Mouse (Mus musculus) small intestine, adult 2 months (tissue): ENCODE results near the gene Pcgf3. TPM values are rescaled to one million over a fixed set of nuclear protein-coding genes. Genes with fewer than 3 reads are reported as not detected.

Experiments
- H3K27ac ChIP-seq: fragments of 200-500 bp; 2 replicates; pipeline ENCODE4 v1.5.1; 2012; ENCODE audit warnings: low read depth, low read length, control low read depth, inconsistent platforms; ENCODE audit not compliant: insufficient read depth
- H3K27me3 ChIP-seq: fragments of 200-500 bp; 2 replicates; pipeline ENCODE4 v1.6.1; 2012; ENCODE audit warnings: mild to moderate bottlenecking, moderate library complexity, low read length, inconsistent platforms; ENCODE audit not compliant: control insufficient read depth, insufficient read depth
- H3K36me3 ChIP-seq: fragments of 200-500 bp; 2 replicates; pipeline ENCODE4 v1.6.1; 2012; ENCODE audit warnings: mild to moderate bottlenecking, low read length, control low read depth, inconsistent platforms; ENCODE audit not compliant: control insufficient read depth, insufficient read depth
- H3K4me1 ChIP-seq: fragments of 200-500 bp; 2 replicates; pipeline ENCODE4 v1.6.1; 2012; ENCODE audit warnings: low read length, inconsistent platforms, mixed read lengths; ENCODE audit not compliant: control insufficient read depth, insufficient read depth, insufficient read length
- H3K4me3 ChIP-seq: fragments of 200-500 bp; 2 replicates; pipeline ENCODE4 v1.5.1; 2012; ENCODE audit warnings: low read depth, mild to moderate bottlenecking, control low read depth, inconsistent platforms, low read length, moderate library complexity
- CTCF ChIP-seq: fragments of 200-500 bp; IDR thresholded peaks from 2 replicates; pipeline ENCODE4 v1.5.1; 2012; ENCODE audit warnings: low read depth, mild to moderate bottlenecking, control low read depth, inconsistent platforms, low read length, moderate library complexity, mixed read lengths; ENCODE audit not compliant: insufficient replicate concordance, insufficient read length; ENCODE audit errors: extremely low read depth
- POLR2A ChIP-seq: fragments of 200-500 bp; IDR thresholded peaks from 2 replicates; pipeline ENCODE4 v1.6.1; 2012; ENCODE audit warnings: low read depth, mild to moderate bottlenecking, control low read depth, inconsistent platforms, low read length, moderate library complexity
- WGBS: fragments of 180-500 bp; shearing (Covaris S2); methylation state at CpG from one replicate; pipeline ENCODE4 v1.1.7; 2018; 5-methylcytosine and 5-hydroxymethylcytosine counted together
- polyA plus RNA-seq: library from polyadenylated mRNA; depleted of rRNA; stranded (reverse); fragments of >200 nt; gene quantifications from 2 replicates; pipeline ENCODE4 v1.2.3, GENCODE M21; 2012

Gene Pcgf3
- polyA plus RNA-seq, 1 experiment, result 5.1 TPM

DNA sequence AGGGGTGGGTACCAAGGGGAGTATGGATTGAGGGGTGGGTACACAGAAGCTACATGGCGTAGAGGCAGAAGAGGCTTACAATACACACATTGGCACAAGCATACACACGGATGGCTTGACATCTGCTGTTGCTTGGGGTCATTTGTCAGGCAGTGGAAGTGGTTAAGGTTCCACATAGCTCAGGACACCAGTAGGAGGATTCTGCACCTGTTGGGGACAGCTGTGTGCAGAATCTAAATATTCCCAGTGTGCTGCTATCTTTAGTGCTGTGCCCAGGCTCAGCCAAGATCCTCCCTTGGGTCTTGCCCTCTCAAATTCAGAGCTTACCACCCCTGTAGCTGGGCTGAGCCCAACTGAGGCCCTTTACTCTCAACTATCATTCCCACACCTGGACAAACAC lies 24.9 kb upstream of the Pcgf3 start:
- Histone ChIP-seq H3K4me1 (peaks cover 5% of the 10 kb centered on the region), H3K4me3 (no peak overlapping the region), H3K27ac (no peak overlapping the region), H3K36me3 (peaks cover 14% of the 10 kb centered on the region), H3K27me3 (no peaks in the 10 kb centered on the region)
- 76% methylated on average over 2 of the region's 2 CpGs for WGBS
- no peak for TF ChIP-seq CTCF
- TF ChIP-seq POLR2A, result no peak

DNA sequence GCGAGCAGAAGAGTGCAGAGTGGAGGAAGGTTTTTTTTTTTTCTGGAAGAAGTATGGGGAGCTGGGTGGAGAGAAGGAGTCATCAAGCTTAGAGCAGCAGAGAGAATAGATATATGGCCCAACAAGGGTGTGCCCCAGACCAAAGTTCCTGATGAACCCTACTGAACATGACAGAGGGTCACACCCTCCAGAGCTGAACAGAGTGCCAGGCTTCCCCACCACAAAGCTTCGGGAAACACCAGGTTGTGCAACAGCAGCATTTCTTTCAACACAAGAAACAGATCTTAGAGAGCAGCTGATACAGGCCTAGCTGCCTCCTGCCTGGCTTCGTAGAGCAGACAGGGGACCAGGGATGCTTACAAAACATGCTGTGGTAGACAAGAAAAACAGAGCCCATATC lies 14.1 kb upstream of the Pcgf3 start:
- H3K36me3 ChIP-seq, result no peaks in the 10 kb centered on the region
- H3K27ac ChIP-seq, result peak overlapping the region; percentile 27
- no peak overlapping the region for H3K4me3 ChIP-seq
- no peaks in the 10 kb centered on the region for H3K27me3 ChIP-seq
- H3K4me1 ChIP-seq, result peaks cover 27% of the 10 kb centered on the region
- TF ChIP-seq CTCF, result no peak
- 36% methylated on average over 3 of the region's 3 CpGs for WGBS

DNA sequence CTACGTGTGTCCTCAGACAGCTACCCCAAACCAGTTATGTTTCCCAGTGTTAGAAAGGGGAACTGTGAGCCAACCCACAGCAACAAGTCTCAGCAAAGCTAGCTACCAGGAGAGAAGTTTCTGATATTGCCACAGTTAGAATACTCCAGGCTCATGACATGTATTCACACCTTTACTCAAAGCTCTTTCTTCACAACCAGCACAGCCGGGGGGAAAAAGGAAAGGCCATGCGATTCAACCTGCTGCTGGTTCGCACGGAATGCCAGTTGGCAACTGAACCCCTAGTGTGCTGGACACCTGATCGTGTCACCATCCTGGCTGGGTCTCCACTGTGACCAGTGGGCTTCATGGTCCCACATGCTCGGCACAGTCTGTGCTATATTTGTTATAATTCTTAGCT lies 13.2 kb upstream of the Pcgf3 start:
- no peak overlapping the region for H3K4me3 ChIP-seq
- 88% methylated on average over 7 of the region's 7 CpGs for WGBS
- no peaks in the 10 kb centered on the region for H3K27me3 ChIP-seq
- no peaks in the 10 kb centered on the region for H3K36me3 ChIP-seq
- H3K4me1 ChIP-seq, result peaks cover 29% of the 10 kb centered on the region
- no peak overlapping the region for H3K27ac ChIP-seq
- TF ChIP-seq POLR2A (no peak), CTCF (no peak)

DNA sequence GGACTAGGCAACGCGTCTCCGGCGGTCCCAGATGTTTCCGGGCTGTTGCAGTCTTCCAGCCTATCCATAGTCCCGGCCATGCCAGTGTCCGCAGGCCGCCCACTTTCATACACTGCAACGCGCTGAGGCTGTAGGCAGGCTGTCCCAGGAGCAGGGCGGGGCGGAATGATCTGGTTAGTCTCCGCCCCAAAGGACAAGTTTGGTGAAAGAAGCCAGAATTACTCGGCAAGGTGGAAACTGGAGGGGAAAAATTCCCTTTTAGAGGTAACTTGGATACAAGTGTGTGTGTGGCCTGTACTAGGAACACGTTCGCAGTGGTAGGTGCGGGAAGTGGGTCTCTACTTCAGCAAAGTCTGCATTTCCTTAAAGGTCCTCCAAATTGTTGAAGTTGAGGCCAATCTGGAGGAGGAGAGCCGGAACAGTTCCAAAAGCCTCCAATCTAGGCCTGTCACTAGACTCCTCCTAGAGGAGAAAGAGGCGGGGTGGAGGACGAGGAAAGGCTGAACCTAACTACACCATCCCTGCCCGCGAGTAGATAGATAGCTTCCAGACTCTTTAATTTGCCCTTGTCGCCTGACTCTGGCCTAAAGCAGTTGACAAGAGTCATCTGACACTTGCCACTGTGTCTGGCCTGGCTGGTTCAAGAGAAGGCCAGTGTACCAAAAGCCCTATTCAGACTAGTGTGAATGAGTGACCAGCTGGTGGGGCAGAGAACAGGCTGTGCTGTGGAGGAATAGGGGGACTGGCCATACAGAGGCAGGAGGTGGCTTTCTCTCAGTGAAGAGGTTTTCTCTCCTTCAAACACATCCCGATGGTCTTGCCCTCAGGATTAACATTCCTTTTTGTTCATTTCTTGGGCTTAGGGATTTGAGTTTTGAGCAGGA lies 12.0 kb upstream of the Pcgf3 start, which contains the start of gene Mfsd7a:
TSS of gene Mfsd7a (minus strand) at position 107 of the 884 bp plus-strand sequence.
- whole genome bisulfite sequencing, result 5% methylated on average over 24 of the region's 24 CpGs
- TF ChIP-seq POLR2A (no peak; the same call in 1 of the 2 replicates), CTCF (no peak)
- peak within 1 kb of the TSS; percentile 69 for H3K4me3 ChIP-seq
- H3K27me3 ChIP-seq, result no peaks in the 10 kb centered on the region
- no peaks in the 10 kb centered on the region for H3K36me3 ChIP-seq
- peaks cover 32% of the 10 kb centered on the region for H3K4me1 ChIP-seq
- peak within 1 kb of the TSS; percentile 79 for H3K27ac ChIP-seq

DNA sequence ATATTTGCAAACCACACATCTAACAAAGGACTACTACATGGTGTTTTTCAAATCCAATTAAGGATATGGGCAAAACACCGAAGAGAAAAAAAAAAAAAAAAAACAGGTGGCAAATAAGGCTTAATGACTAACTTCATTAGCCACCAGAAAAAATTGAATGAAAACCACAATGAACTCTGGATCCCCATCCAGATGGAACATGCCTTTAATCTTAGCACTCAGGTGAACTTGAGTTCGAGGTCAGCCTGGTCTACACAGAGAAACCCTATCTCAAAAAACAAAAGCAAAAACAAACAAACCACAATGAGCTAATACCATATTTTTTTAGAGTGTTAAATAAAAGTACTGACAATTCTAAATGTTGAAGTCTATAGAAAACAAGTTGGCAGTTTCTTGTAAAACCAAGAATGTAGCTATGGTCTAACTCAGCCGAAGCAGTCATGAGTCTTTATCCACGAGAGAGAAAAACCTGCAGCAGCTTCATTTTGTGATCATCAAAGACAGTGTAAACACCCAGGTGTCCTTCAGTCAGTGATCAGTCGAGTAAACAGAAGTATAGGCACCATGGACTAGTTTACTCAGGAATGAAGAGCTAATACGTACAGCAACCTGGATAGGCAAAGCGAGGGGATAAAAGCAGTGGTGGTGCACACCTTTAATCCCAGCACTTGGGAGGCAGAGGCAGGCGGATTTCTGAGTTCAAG lies 10.0 kb upstream of the Pcgf3 start:
- Histone ChIP-seq H3K36me3 (no peaks in the 10 kb centered on the region), H3K27me3 (no peaks in the 10 kb centered on the region), H3K4me1 (peaks cover 33% of the 10 kb centered on the region), H3K4me3 (no peak overlapping the region), H3K27ac (0 out of 2 replicates have a peak overlapping the region, but pooled peaks have one; percentile 10)
- no peak for TF ChIP-seq CTCF
- TF ChIP-seq POLR2A, result no peak
- 67% methylated on average over 8 of the region's 8 CpGs for WGBS

DNA sequence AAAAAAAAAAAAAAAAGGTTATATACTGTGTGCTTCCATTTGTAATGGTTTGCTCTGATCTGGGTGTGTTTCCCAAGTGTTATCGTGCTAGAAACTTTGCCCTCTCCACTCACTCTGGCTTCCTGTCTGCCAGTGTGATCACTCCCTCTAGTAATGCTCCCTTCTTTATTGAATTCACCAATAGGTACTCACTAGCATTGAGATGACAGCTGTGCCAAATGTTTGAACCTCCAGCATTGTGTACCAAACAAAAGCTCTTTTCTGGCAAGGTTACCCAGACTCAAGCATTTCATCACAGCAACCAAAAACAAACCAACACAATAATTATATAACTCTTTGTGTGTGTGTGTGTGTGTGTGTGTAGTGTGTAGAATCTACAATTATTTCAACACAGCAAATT lies 9.4 kb upstream of the Pcgf3 start:
- no peaks in the 10 kb centered on the region for H3K27me3 ChIP-seq
- peaks cover 28% of the 10 kb centered on the region for H3K4me1 ChIP-seq
- WGBS, result 24% methylated on average over 1 of the region's 1 CpGs
- no peak overlapping the region for H3K27ac ChIP-seq
- no peaks in the 10 kb centered on the region for H3K36me3 ChIP-seq
- no peak for TF ChIP-seq POLR2A
- no peak for TF ChIP-seq CTCF
- H3K4me3 ChIP-seq, result no peak overlapping the region

DNA sequence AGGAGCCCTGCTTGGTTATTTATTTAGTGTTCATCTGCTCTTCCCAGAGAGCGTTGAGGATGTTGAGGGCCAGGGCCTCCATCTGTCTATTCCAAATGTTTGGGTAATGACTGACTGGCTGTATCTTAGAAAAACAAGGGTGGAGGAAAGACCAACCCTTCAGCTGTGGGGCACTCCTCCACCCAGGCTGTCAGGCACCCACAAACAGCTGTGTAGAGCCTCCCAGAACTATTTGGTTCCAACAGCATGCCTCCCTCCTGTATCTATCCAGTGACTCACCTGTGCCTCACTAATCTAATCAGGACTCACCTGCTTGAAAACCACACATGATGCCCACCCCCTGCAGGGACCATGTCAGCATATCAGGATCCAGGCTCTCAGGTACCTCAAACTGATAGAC lies 8.6 kb upstream of the Pcgf3 start:
- 79% methylated on average over 1 of the region's 1 CpGs for WGBS
- peaks cover 25% of the 10 kb centered on the region for H3K4me1 ChIP-seq
- H3K27me3 ChIP-seq, result no peaks in the 10 kb centered on the region
- no peak for TF ChIP-seq POLR2A
- TF ChIP-seq CTCF, result no peak
- H3K36me3 ChIP-seq, result no peaks in the 10 kb centered on the region
- H3K4me3 ChIP-seq, result no peak overlapping the region
- H3K27ac ChIP-seq, result no peak overlapping the region
